Mouse (Mus musculus): ENCODE results near the gene Srf.

GRCm38 (mm10) chr17:46546995-46547394 is 9.0 kb downstream of the Srf start:
- TF ChIP-seq CTCF (IDR thresholded peaks at IDR 0.05; ENCODE audit: low read depth, low read length) (no peak), POLR2A (IDR thresholded peaks at IDR 0.05; ENCODE audit: extremely low read depth, insufficient read depth, low read length) (no peak)
